Mouse (Mus musculus) limb, embryonic 14.5 days (tissue): ENCODE data around the gene 4931406P16Rik. TPM values are rescaled to one million over a fixed set of nuclear protein-coding genes. Genes with fewer than 3 reads are reported as not detected.

Experiments
- ATAC-seq: fragments of 200-750 bp; cut with Nextera tagmentation; 2 replicates; pipeline ENCODE4 v1.8.0; 2017; ENCODE audit warnings: low read depth, moderate number of reproducible peaks, moderate TSS enrichment; ENCODE audit not compliant: low FRiP score
- DNase-seq: peaks from one replicate; pipeline ENCODE4 v3.0.0-alpha.2; 2015; ENCODE audit warnings: low spot score
- H3K27ac ChIP-seq: fragments of 300-500 bp; sonication (generic); replicated peaks from 2 replicates; pipeline ENCODE4 v1.5.1; 2014; ENCODE audit warnings: low read depth, mild to moderate bottlenecking, low read length, moderate library complexity, mixed read lengths
- H3K27me3 ChIP-seq: fragments of 300-500 bp; sonication (generic); 2 replicates; pipeline ENCODE4 v1.6.1; 2014; ENCODE audit warnings: low read length, mixed read lengths; ENCODE audit not compliant: control insufficient read depth, insufficient read depth
- H3K36me3 ChIP-seq: fragments of 300-500 bp; sonication (generic); 2 replicates; pipeline ENCODE4 v1.6.1; 2014; ENCODE audit warnings: mild to moderate bottlenecking, low read length, moderate library complexity, mixed read lengths; ENCODE audit not compliant: control insufficient read depth, insufficient read depth
- H3K4me1 ChIP-seq: fragments of 300-500 bp; sonication (generic); 2 replicates; pipeline ENCODE4 v1.6.1; 2014; ENCODE audit warnings: antibody characterized with exemption, low read length, mixed read lengths; ENCODE audit not compliant: control insufficient read depth, insufficient read depth
- H3K4me2 ChIP-seq: fragments of 300-500 bp; sonication (generic); replicated peaks from 2 replicates; pipeline ENCODE4 v1.6.1; 2014; ENCODE audit warnings: low read depth, mild to moderate bottlenecking, low read length, moderate library complexity; ENCODE audit not compliant: severe bottlenecking
- H3K4me3 ChIP-seq: fragments of 300-500 bp; sonication (generic); replicated peaks from 2 replicates; pipeline ENCODE4 v1.5.1; 2014; ENCODE audit warnings: low read length
- H3K9ac ChIP-seq: fragments of 300-500 bp; sonication (generic); 2 replicates; pipeline ENCODE4 v1.6.1; 2014; ENCODE audit warnings: mild to moderate bottlenecking, low read depth, low read length, moderate library complexity; ENCODE audit not compliant: severe bottlenecking
- H3K9me3 ChIP-seq: fragments of 300-500 bp; sonication (generic); 2 replicates; pipeline ENCODE4 v1.6.1; 2016; ENCODE audit warnings: low read length; ENCODE audit not compliant: control insufficient read depth
- POLR2A ChIP-seq: fragments of 200-500 bp; IDR thresholded peaks from 2 replicates; pipeline ENCODE4 v1.8.0; 2012; ENCODE audit warnings: inconsistent platforms, mild to moderate bottlenecking, moderate library complexity, borderline replicate concordance; ENCODE audit not compliant: insufficient read depth, insufficient read length; ENCODE audit errors: extremely low read depth
- WGBS: fragments of 180-500 bp; shearing (Covaris S2); extraction: QIAGEN DNeasy Blood & Tissue Kit; methylation state at CpG from one replicate; pipeline ENCODE4 v1.1.7; 2014; 5-methylcytosine and 5-hydroxymethylcytosine counted together
- polyA plus RNA-seq, 2 experiments: library from polyadenylated mRNA; depleted of rRNA in 1 of 2; stranded (reverse) in 1 of 2; unstranded in 1 of 2; fragments of >200 nt; fragmentation: Nextera tagmentation in 1 of 2; extraction: Ambion mirVana in 1 of 2; gene quantifications; 2 replicates each; pipeline versions ENCODE4 v1.2.1 to v1.2.3; 2012 to 2014

The 4931406P16Rik gene
- polyA plus RNA-seq, 2 experiments: 31.6 to 34.3 TPM

GRCm38 (mm10) chr7:34226846-34227245 is 86.5 kb downstream of the 4931406P16Rik start:
- Histone ChIP-seq H3K27me3 (no peaks in the 10 kb centered on the region), H3K36me3 (peaks cover 61% of the 10 kb centered on the region), H3K4me3 (no peak overlapping the region), H3K9me3 (no peaks in the 10 kb centered on the region), H3K27ac (no peak overlapping the region), H3K4me2 (no peak overlapping the region), H3K4me1 (peaks cover 7% of the 10 kb centered on the region), H3K9ac (no peak overlapping the region)
- DNase-seq (no peak), ATAC-seq (no peak)
- no peak for TF ChIP-seq POLR2A
- WGBS: 87% methylated on average over 12 of the region's 12 CpGs

DNA sequence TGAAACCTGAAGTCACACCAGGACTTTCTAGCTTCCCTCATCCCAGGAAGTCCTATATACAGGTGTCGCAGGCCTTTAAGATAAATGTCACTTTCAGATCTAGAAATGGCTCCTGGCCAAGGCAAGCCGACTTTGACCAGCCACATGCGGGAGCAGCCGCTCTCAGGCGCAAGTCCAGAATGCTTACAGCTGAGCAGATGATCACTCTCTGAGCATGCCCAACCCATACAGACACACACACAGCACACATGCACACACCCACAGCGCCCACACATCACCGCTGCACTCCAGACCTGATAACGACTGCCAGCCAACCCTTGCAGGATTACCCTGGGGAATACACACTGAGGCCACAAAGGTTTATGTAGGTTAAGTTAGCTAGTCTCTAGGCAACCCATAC is 87.3 kb downstream of the 4931406P16Rik start:
- no peak for DNase-seq
- H3K27me3 ChIP-seq: no peaks in the 10 kb centered on the region
- 86% methylated on average over 8 of the region's 8 CpGs for WGBS
- H3K4me3 ChIP-seq: no peak overlapping the region
- no peak for TF ChIP-seq POLR2A
- H3K27ac ChIP-seq: no peak overlapping the region
- peaks cover 7% of the 10 kb centered on the region for H3K4me1 ChIP-seq
- H3K9ac ChIP-seq: no peak overlapping the region
- H3K4me2 ChIP-seq: no peak overlapping the region
- no peaks in the 10 kb centered on the region for H3K9me3 ChIP-seq
- ATAC-seq: no peak
- peaks cover 69% of the 10 kb centered on the region for H3K36me3 ChIP-seq

- Histone ChIP-seq H3K36me3 (peaks cover 87% of the 10 kb centered on the region), H3K9ac (no peak overlapping the region), H3K4me2 (no peak overlapping the region), H3K4me1 (peaks cover 6% of the 10 kb centered on the region), H3K27ac (no peak overlapping the region), H3K27me3 (no peaks in the 10 kb centered on the region), H3K9me3 (no peaks in the 10 kb centered on the region), H3K4me3 (no peak overlapping the region)
- WGBS: 92% methylated on average over 6 of the region's 6 CpGs
- no peak for TF ChIP-seq POLR2A
- ATAC-seq (no peak), DNase-seq (no peak)
Observed at GRCm38 (mm10) chr7:34224308-34224707, 89.0 kb downstream of the 4931406P16Rik start.

DNA sequence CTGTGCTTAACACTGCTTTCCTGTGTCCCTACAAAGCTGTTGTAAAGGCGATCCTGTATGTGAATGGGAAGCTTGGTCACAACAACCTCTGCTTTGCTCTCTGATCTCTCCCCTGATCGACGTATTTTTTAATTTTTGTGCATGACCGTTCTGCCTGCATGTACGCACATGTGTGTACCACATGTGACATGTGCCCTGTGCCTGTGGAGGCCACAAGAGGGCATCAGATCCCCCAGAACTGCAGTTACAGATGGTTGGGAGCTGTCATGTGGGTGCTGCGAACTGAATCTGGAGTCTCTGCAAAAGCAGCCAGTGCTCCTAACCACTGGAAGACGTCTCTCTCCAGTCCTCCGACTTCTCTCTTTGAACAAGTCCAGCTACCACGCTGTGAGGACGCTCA is 91.0 kb downstream of the 4931406P16Rik start:
- Histone ChIP-seq H3K27ac (no peak overlapping the region), H3K9me3 (no peaks in the 10 kb centered on the region), H3K9ac (no peak overlapping the region), H3K4me1 (no peaks in the 10 kb centered on the region), H3K4me3 (no peak overlapping the region), H3K36me3 (peaks cover 96% of the 10 kb centered on the region), H3K27me3 (no peaks in the 10 kb centered on the region), H3K4me2 (no peak overlapping the region)
- DNase-seq: no peak
- ATAC-seq: no peak
- WGBS: 91% methylated on average over 10 of the region's 10 CpGs
- no peak for TF ChIP-seq POLR2A

- H3K27me3 ChIP-seq: no peaks in the 10 kb centered on the region
- no peak overlapping the region for H3K4me2 ChIP-seq
- no peak overlapping the region for H3K27ac ChIP-seq
- peaks cover 93% of the 10 kb centered on the region for H3K36me3 ChIP-seq
- 86% methylated on average over 9 of the region's 9 CpGs for WGBS
- H3K4me1 ChIP-seq: no peaks in the 10 kb centered on the region
- H3K9me3 ChIP-seq: no peaks in the 10 kb centered on the region
- no peak for ATAC-seq
- DNase-seq: no peak
- no peak overlapping the region for H3K4me3 ChIP-seq
- no peak for TF ChIP-seq POLR2A
- no peak overlapping the region for H3K9ac ChIP-seq
Observed at GRCm38 (mm10) chr7:34221594-34222250, 91.6 kb downstream of the 4931406P16Rik start.
